Mouse (Mus musculus) MEL-GATA-1-ER (cell line): ENCODE measurements at regions not wholly inside any gene's neighbourhood (a gene's known extent, or its start where the extent isn't known, plus 50 kb on each side); places are given as distances from the start of the nearest gene placed in this dataset.
"Not testable (repeated sequence)": the region's sequence is repeated elsewhere in the genome, so short reads cannot be mapped to it uniquely, and the experiment has no call there.

Source experiments
- DNase-seq: peaks from one replicate; pipeline ENCODE4 v3.0.0-alpha.2; 2012; ENCODE audit warnings: low read depth; ENCODE audit errors: extremely low read depth

- not testable (repeated sequence) for DNase-seq
These were observed 135.9 kb upstream of the Abcb5 start for GRCm38 (mm10) chr12:119102106-119102505.

GRCm38 (mm10) chr12:119099736-119100135, 133.5 kb upstream of the Abcb5 start:
- DNase-seq = no peak

- no peak for DNase-seq
These were observed 131.6 kb upstream of the Abcb5 start for GRCm38 (mm10) chr12:119097814-119098213.

GRCm38 (mm10) chr12:119094314-119094713, 128.1 kb upstream of the Abcb5 start:
- DNase-seq = no peak

- DNase-seq = no peak
These were observed 127.2 kb upstream of the Abcb5 start for GRCm38 (mm10) chr12:119093402-119093801.

- DNase-seq = no peak
These were observed 123.1 kb upstream of the Abcb5 start for GRCm38 (mm10) chr12:119089292-119089691.

- DNase-seq = no peak
These were observed 122.4 kb upstream of the Abcb5 start for GRCm38 (mm10) chr12:119088666-119089065.

- DNase-seq = no peak
These were observed 118.6 kb upstream of the Abcb5 start for GRCm38 (mm10) chr12:119084814-119085213.

GRCm38 (mm10) chr12:119082781-119083180, 116.6 kb upstream of the Abcb5 start:
- DNase-seq = no peak

- no peak for DNase-seq
These were observed 109.6 kb upstream of the Abcb5 start for GRCm38 (mm10) chr12:119075825-119076224.

GRCm38 (mm10) chr12:119074742-119075478, 108.7 kb upstream of the Abcb5 start:
- no peak for DNase-seq

- DNase-seq = no peak
These were observed 107.9 kb upstream of the Abcb5 start for GRCm38 (mm10) chr12:119074147-119074546.

GRCm38 (mm10) chr12:119070963-119071362, 104.7 kb upstream of the Abcb5 start:
- no peak for DNase-seq

GRCm38 (mm10) chr12:119070446-119070845, 104.2 kb upstream of the Abcb5 start:
- no peak for DNase-seq

GRCm38 (mm10) chr12:119069747-119070146, 103.5 kb upstream of the Abcb5 start:
- DNase-seq = no peak

GRCm38 (mm10) chr12:119068079-119068478, 101.9 kb upstream of the Abcb5 start:
- DNase-seq = no peak

- no peak for DNase-seq
These were observed 96.7 kb upstream of the Abcb5 start for GRCm38 (mm10) chr12:119062931-119063330.

GRCm38 (mm10) chr12:119062490-119062889, 96.3 kb upstream of the Abcb5 start:
- no peak for DNase-seq

- no peak for DNase-seq
These were observed 88.3 kb upstream of the Abcb5 start for GRCm38 (mm10) chr12:119054560-119054959.

GRCm38 (mm10) chr12:119051692-119052379, 85.6 kb upstream of the Abcb5 start:
- no peak for DNase-seq

GRCm38 (mm10) chr12:119038306-119038705, 72.1 kb upstream of the Abcb5 start:
- DNase-seq = no peak

GRCm38 (mm10) chr12:119034828-119035227, 68.6 kb upstream of the Abcb5 start:
- DNase-seq = no peak

- DNase-seq = no peak
These were observed 62.5 kb upstream of the Abcb5 start for GRCm38 (mm10) chr12:119028711-119029110.
